Mouse (Mus musculus) C2C12 (cell line): ENCODE measurements around the gene Paip2b.

Source experiments
- CTCF ChIP-seq: IDR thresholded peaks from one replicate; pipeline ENCODE4 v1.5.1; 2011; ENCODE audit not compliant: control insufficient read depth, insufficient read depth, insufficient read length
- MAX ChIP-seq: IDR thresholded peaks from one replicate; pipeline ENCODE4 v1.6.1; 2011; ENCODE audit warnings: mild to moderate bottlenecking, control low read depth

GRCm38 (mm10) chr6:83791251-83791890, 40.2 kb downstream of the Paip2b start:
- no peak for TF ChIP-seq CTCF
- no peak for TF ChIP-seq MAX
